Mouse (Mus musculus) right cerebral cortex, postnatal 10 days (tissue): ENCODE measurements around the gene Olfr828.
A peak's percentile ranks its signal among the peaks of the same experiment; 100 is the strongest.

Experiments used
- DNase-seq, 2 experiments: peaks; one replicate each; pipeline ENCODE4 v3.0.0; 2021; ENCODE audit warnings: low spot score in 2 of 2

The Olfr828 gene

GRCm38 (mm10) chr9:18819426-18819825 lies at the start of gene Olfr828:
Olfr828 (minus strand) TSS chr9:18819526.
- no peak for DNase-seq

- no peak for DNase-seq
Observed at GRCm38 (mm10) chr9:18854633-18855032, 35.3 kb upstream of the Olfr828 start, which contains the start of gene Olfr829. Olfr829 (plus strand) TSS chr9:18854933.

DNA sequence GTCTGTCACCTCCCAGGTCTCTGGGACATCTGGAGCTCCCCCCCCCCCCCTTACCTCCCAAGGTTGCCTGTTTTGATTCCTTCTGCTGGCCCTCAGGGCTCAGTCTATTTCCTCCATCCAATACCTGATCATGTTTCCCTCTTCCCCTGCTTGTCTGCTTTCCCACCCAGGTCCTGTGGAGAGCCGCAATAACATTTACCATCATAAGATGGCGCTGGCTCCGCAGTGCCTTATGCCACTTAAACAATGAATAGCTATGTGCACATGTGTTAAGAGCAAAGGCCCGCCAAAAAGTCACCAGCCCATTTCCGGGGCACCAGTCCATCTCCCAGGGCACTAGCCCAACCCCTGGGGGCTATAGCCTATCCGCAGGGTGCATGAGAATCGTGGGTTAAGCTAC lies 34.0 kb downstream of the Olfr828 start:
- no peak for DNase-seq

- DNase-seq: peak; percentile 42
Observed at GRCm38 (mm10) chr9:18779476-18779875, 39.9 kb downstream of the Olfr828 start.

DNA sequence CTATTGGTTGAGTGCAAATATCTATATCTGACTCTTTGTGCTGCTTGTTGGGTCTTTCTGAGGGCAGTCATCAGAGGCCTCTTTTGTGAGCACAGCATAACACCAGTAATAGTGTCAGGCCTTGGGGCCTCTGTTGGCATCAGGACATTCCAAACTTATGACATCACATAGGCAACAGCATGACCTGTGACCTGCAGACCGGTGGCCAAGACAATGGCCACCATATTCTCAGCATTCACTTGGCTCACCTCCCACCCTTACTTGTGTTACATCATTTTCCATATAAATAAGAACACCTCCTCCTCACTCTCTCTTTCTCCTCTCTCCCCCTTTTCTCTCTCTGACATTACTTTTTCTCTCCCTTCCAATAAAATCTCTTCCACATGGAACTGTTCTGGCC lies 40.3 kb downstream of the Olfr828 start:
- DNase-seq: peak in 1 of 2 experiments; percentile 18
